Mouse (Mus musculus) right cerebral cortex, adult 18-20 months (tissue): ENCODE data around the gene Tnfsf15.

Experiments
- DNase-seq: peaks from one replicate; pipeline ENCODE4 v3.0.0; 2022; ENCODE audit warnings: mixed read lengths

Tnfsf15 gene

DNA sequence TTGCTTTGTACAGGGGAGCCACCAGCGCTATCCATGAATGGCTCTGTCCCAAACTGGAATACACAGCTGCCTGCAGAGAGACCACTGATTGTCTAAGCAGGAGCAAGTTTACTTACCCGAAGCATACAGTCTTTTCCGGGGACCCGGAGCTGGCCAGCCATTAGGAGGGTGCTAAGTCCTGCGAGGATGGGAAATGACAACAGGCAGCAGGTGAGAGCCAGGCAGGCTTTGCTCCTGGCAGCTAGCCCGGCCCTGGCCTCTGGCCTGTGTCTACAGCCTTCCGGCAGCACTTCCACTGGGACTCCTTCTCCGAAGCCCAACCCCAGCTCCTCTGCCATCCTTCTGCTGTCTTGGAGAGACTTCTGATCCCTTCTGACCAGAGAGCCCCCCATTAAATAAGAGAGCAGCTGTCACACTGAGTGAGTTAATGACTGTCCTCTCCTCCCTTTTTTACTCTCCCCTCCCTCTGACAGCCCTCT, at the start of gene Tnfsf15:
TSS of gene Tnfsf15 (minus strand) at position 421 of the 479 bp plus-strand sequence.
- DNase-seq, result no peak

DNA sequence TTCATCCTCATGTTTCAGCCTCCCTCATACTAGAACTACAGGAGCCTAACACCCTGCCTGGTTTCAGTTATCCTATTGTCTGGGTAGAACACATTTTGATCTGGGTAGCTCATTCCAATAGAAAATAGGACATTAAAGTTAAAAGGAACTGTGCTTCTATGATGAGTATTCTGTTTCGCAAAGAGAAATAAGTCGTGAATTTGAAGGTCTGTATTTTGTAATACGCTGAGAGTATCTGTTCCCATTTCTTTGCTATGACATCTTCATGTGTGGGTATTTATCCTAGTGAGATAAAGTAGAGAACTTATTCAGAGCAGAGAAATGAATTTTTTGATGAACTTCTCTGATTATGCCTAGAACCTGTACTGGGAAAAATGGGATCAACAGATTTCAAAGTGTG, 47.4 kb upstream of the Tnfsf15 start:
- DNase-seq, result no peak

- DNase-seq, result no peak
Observed at GRCm38 (mm10) chr4:63785466-63785865, 40.6 kb upstream of the Tnfsf15 start.

DNA sequence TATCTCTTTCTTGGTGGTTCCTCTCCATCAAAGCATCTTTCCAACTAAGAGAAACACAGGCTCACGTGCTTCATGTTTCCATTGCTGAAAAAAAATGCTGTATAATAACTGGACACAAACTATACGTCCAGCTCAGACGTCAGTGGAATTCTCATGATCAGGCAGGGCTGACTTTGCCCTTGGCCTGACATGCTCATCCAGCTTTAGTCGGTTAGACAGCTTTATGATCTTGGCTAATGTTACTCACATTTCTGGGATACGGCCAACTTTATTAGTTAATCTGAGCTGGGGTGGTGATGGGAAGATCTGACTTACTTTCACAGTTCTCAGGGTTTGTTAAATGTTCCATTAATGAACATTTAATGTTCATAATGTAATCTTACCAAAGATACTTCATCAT, 38.9 kb upstream of the Tnfsf15 start:
- DNase-seq, result no peak

GRCm38 (mm10) chr4:63782970-63783613, 38.2 kb upstream of the Tnfsf15 start:
- DNase-seq, result no peak

GRCm38 (mm10) chr4:63777223-63777622, 32.3 kb upstream of the Tnfsf15 start:
- no peak for DNase-seq

- DNase-seq, result no peak
Observed at GRCm38 (mm10) chr4:63773306-63774090, 28.6 kb upstream of the Tnfsf15 start.

- DNase-seq, result no peak
Observed at GRCm38 (mm10) chr4:63772514-63772913, 27.6 kb upstream of the Tnfsf15 start.

GRCm38 (mm10) chr4:63771291-63771690, 26.4 kb upstream of the Tnfsf15 start:
- DNase-seq, result no peak

- no peak for DNase-seq
Observed at GRCm38 (mm10) chr4:63769161-63769560, 24.2 kb upstream of the Tnfsf15 start.

GRCm38 (mm10) chr4:63765050-63765449, 20.1 kb upstream of the Tnfsf15 start:
- no peak for DNase-seq

DNA sequence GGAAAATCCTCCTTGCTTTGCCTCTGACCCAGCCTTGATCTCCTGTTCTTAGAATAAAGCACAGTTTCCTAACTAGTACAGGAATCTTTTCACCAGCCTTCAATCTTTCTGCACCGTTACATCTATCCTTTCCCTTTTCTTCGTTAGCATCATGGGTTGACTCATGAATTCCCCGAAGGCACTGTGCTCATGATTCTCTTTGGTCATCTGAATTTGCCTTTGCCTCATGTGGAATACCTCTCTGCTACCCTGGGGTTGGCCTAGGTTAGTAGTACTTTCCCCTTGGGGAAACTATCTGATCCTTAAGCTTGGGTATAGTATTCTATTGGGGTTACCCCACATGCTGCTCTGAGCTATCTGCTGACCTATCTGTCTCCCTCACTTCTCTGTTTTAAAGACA, 15.0 kb upstream of the Tnfsf15 start:
- DNase-seq, result no peak

- DNase-seq, result no peak
Observed at GRCm38 (mm10) chr4:63757527-63758154, 12.7 kb upstream of the Tnfsf15 start.

- no peak for DNase-seq
Observed at GRCm38 (mm10) chr4:63756072-63756471, 11.2 kb upstream of the Tnfsf15 start.

DNA sequence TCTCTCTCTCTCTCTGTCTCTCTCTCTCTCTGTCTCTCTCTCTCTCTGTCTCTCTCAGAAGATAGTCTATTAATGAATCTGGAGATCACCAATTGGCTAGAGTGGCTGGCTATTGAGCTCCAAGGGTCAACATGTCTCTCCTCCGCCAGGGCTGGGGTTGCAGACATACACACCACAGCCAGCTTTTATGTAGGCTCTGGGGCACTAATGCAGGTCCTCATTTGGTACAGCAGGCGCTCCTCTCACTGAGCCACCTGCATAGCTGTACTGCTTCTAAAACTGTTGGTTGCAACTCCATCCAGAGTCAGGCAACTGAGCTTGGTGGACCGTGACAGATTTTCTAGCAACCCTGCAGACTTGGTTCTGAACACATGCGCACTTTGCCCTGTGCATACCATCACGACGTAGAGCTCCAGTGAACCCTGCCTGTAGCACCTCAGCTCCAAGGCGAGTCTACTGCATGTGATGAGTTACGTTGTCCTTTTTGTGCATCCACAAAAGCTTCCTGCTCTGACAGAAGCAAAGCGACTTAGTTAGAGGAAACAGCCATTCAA, 9.6 kb upstream of the Tnfsf15 start:
- DNase-seq, result no peak

- DNase-seq, result no peak
Observed at GRCm38 (mm10) chr4:63753855-63754254, 8.9 kb upstream of the Tnfsf15 start.

- peak; percentile 9 for DNase-seq
Observed at GRCm38 (mm10) chr4:63752687-63753523, 8.0 kb upstream of the Tnfsf15 start.

GRCm38 (mm10) chr4:63748061-63748730, 3.3 kb upstream of the Tnfsf15 start:
- DNase-seq, result no peak

DNA sequence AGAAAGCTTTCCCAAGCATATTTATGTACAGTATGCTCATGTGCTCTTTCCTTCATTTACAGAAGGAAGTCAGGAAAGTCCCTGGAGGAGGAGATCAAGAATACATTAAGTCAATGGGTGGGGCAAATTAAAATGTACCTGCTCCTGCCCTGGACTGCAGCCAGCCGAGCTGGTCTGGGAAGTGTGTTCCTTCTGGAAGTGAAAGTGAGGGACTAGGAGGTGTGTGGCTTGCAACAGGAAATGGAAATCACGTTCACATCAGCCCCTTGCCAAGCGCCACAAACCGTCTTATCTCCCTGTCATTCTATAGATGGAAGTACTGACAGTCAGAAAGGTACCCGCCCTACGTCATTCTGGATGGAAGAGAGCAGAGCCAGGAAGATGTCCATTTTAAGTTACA, 358 bp upstream of the Tnfsf15 start:
- DNase-seq, result no peak

DNA sequence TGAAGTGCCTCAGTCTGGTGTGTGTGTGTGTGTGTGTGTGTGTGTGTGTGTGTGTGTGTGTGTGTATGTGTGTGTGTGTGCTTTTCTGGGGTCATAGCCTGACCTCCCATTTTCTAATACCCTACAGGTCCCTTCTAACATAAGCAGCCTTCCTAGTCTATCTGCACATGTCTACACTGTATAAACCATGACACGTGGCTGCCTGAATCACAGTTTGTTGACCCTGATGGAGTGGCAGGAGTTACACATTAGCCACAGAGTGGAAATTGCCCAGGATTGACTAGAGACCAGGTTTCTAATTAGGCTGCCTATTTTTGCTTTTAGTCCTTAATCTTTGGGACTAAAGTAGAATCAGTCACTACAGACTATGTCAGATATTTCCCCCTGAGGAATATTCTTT, 1.3 kb downstream of the Tnfsf15 start:
- DNase-seq, result no peak

DNA sequence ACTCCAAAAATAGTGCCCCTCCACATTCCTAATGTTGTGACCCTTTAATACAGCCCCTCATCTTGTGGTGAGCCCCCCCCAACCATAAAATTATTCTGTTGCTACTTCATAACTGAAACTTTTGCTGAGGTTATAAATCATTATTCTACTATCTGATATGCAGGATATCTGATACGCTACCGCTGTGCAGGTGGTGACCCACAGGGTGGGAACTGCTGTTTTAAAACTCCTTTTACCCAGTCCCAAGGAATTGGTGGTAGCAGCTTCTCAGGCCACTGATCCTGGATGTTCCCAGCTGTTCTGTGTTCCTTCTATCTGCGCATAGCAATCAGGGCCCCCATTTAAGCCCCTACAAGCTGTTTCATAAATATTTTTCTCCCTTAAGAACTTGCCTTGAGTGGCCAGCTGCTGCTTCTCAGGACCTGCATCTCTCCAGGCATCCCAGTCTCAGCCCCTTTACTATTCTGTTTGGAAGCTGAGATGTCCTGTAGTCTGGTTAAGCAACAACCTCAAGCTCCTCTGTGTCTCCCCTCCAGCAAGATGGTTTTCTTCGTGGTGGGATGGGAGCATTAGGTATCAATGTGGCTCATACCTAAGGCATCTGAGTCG, 2.0 kb downstream of the Tnfsf15 start:
- DNase-seq, result no peak

- DNase-seq, result no peak
Observed at GRCm38 (mm10) chr4:63742101-63742500, 2.8 kb downstream of the Tnfsf15 start.
